Mouse (Mus musculus) c-Kit-negative CD71-positive TER-119-positive erythroid progenitor cells, embryonic 14.5 days (primary cell): ENCODE measurements around the gene Odf2l.

Experiments used
- DNase-seq: peaks from one replicate; pipeline ENCODE4 v3.0.0-alpha.2; 2013; ENCODE audit warnings: low read depth, low spot score

The Odf2l gene

DNA sequence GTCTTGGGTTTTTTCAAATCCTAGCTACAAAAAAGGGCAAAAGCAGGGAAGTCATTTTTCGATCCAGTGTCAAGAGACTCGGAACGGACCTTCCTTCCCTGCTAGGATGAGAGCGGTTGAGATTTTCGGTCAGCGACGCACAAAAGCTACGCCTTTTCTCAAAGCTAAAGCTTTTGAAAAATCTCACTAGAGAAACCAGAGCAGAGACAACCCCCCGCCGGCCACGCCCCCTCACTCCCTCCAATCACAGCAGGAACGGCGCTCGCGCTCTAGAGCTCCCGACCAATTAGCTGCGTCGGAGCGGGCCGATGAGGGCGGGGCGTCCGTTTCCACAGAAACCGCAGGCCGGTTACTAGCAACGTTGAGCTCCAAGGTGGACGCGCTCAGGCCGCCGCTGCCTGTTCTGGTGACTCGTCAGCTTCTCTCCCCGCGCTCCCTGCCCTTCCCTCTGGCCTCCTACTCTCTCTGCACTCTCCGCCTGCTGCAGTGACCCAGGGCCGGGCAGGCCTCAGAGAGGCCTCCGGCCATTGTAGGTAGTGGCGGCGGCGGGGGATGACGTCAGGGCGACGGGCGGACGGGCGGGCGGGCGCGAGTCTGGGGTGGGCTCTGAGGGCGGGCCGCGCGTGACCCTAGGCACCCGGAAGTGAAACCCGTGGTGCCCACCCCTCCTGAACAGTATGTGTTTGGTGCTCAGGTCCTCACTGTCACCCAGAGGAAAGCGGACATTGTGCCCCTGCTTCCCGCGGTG lies at the start of gene Odf2l:
Gene Odf2l, plus strand, starts transcription at position 335 of the 748 bp plus-strand sequence.
- peak; percentile 93 for DNase-seq

- no peak for DNase-seq
These were observed 49.4 kb upstream of the Odf2l start for GRCm38 (mm10) chr3:145068964-145069363.

DNA sequence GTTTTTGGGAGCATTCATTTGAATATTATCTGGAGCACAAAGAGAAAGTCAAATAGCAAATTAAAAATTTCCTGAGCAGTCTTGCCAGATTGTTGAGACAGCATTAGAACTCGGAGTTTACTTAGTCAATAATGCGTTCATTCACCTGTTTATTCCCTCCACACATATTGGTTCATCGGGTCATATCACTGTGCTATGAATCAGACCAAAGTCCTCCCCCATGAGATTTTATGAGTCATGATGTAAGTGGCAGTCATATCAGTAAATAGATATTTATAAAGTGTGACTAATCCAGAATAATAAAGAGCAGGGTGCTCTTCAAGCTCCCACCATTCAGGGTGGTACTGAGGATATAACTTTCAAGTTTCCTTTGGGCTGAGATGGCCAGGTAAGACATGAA lies 46.0 kb upstream of the Odf2l start:
- DNase-seq, result no peak

DNA sequence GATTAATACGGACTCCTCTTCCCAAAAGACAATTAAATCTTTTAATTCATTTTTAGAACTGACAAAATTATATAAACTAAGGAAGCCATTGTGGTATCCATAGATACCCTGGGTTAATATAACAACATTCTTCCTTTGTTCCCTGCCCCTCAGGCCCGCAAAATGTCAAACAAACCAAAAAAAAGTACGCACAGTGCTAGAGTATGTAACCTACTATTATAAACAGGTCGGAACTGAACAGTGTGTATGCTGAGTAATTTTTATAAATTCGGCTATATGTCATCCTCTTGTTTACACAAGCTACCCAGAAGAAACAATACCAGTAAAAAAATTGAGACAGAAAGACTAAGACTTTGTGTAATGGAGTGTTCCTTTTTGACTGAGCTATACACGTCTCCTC lies 40.0 kb upstream of the Odf2l start:
- no peak for DNase-seq

DNA sequence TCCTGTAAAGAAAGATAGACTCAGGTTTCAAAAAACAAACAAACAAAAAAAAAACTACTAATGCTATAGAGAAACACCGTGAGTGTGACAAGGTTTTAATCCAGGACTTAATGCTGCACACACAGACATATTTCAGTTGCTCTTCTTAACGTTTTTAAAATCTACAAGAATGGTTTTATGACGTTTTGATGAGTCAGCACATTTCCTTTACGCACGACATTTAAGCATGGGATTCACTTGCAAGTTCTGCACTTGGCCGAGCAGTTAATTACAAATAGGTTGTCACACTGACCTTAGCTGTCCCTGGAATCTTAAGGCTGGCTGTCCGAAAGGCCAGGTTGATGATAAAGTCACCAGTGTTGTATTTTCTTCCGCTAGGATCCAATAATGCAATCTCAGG lies 37.5 kb upstream of the Odf2l start:
- no peak for DNase-seq

GRCm38 (mm10) chr3:145083081-145083480 lies 35.3 kb upstream of the Odf2l start:
- no peak for DNase-seq

- no peak for DNase-seq
These were observed 32.2 kb upstream of the Odf2l start for GRCm38 (mm10) chr3:145086180-145086579.

DNA sequence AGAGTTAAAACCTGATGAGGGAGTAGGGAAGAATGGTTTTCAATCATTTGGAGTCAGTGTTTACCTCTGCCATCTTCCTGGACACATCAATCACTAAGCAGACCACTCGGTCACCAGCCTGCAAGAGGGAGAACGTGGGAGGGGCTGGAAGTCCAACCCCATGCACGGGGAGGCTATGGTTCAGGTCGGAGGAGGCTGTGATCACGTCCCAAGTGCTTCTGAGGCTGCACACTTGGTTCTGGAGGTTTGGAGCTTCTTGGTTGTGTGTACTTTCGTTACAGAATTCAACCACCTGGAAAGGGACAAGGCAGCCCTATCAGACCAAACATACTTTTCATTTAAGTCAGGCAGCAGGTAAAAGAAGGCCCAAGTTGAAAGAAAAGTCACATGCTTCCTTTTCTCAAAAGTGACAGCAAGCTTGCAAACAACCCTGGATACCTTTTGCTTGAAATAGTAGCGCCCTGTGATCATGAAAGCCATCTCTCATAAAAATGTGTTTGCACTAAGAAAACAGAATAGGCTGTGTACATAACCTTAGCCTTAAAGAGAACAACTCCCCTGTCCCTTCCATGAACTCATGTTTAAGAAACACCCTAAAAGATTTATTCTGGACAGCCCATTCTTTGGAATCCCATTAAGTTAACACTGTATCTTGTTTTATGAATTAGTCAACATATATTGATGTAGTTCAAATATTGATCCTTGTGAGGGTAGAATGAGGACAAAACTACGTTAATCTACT lies 30.4 kb upstream of the Odf2l start:
- DNase-seq, result no peak

DNA sequence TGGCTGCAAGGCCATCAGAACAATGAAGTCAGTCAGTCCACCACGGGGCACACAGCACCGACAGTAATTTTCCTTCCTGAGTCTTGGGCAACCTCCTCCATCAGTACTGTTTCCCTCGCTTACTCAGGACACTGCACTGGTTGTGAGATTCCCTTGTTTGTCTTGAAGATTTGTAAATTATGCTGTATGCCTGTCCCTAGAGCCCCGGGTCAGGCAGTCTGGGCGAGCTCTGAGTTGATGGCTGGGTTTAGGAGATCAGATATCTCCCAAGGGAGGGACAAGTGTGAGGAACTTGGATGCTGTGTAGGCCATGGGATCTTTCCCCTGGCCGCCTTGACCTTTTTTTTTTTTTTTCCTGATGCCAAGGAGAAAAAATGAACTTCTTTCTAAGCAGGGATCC lies 19.1 kb upstream of the Odf2l start, which contains the start of gene Clca2:
Gene Clca2, minus strand, starts transcription at position 153 of the 400 bp plus-strand sequence.
- no peak for DNase-seq

- DNase-seq, result no peak
These were observed 16.4 kb upstream of the Odf2l start for GRCm38 (mm10) chr3:145101891-145102555.

DNA sequence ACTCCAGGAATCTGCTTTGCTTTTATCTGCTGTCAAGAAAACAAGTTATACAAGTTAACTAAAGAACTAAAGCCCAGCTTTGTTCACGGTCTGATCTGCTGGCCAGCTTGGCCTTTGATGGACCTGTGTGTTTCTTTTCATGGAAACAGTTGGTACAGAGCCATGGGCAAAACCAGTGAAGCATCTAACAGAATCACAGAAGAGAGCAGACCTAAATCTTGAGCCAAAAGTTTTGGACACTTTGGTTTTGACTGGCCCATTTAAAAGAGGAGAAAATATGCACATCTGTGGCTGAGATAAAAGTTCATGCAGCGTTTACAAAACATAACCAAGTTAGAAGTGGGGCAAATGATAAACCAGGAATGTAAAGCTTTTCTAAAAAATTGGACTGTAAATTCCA lies 15.1 kb upstream of the Odf2l start:
- DNase-seq, result no peak

DNA sequence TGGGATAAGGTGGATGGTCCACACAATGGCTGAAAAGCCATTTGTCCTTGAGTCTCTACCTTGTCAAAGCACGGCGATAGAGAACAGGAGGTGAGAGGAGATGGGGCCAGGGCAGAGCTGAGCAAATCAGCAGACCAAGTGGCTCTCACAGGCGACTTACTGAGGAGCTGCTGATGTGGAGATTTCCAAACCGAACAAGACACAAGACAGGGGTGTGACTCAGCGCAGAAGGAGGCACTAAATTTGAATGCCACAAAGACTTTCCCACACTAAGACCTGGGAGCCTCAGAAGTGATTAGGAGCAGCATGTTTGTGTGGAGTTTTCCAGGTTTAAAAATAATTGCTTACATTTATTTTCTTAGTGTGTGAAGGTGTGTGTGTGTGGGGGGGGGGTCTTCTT lies 14.6 kb upstream of the Odf2l start:
- DNase-seq, result no peak

DNA sequence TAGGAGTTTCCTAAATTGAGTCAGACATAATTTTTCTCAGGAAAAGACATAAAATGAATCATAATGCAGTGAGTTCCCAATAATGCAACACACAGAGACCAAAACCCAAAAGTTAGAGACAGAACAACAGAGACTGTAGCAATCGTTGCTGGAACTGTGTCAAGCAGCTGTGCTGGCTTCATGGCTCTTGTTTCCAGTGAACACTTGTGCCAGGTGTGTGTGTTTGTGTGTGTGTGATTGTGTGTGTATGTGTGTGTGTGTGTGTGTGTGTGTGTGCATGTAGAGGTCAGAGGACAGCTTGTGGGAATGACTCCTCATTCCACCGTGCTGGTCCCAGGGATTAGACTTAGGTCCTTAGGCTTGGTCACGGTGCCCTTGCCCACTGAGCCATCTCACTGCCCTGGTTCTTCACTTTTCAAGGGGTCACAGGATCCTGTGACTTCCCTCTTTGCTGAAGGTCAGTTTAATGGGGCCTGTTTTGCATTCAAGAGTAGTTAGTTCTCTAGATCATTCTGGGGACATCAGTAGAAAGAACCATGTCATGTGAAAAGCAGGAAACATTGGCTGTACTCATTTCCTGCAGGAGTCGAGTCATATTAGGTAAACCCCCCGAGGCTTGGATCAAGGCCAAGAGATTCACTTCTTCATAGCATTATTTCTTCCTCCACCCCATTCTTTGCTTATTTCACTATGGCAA lies 13.2 kb upstream of the Odf2l start:
- no peak for DNase-seq

DNA sequence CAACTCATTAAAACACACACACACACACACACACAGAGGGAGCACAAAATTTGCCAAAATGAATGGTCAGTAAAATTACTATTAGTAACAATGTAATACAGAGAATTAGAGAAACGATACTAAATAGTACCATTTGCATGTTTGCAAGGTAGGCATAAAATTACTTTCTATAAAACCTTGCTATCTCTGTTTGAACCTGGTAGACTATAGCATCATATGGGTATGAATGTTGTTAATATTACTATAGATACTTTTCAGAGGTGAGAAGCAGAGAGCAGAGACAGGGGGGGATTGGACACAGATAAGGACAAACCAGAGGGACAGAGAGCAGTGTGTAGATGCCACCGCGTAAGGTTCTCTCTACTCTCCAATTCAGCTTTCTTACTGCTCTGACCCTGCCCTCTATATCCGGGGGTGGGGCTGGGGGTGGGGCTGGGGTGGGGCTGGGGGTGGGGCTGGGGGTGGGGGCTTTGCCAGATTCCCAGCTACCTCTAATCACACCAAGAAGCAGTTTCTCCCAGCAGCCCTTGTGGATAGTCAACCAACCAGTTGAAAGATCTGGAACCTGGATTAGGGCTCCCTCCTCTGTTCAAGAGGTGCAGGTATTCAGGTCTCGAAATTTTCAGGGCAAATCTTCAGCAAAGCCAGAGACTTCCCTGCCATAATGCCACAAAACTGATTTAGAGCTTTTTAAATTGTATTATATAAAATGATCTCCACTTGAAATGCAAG lies 12.4 kb upstream of the Odf2l start:
- no peak for DNase-seq

GRCm38 (mm10) chr3:145115169-145115568 lies 3.2 kb upstream of the Odf2l start:
- DNase-seq, result no peak

- DNase-seq, result no peak
These were observed 751 bp upstream of the Odf2l start for GRCm38 (mm10) chr3:145117637-145118036.

DNA sequence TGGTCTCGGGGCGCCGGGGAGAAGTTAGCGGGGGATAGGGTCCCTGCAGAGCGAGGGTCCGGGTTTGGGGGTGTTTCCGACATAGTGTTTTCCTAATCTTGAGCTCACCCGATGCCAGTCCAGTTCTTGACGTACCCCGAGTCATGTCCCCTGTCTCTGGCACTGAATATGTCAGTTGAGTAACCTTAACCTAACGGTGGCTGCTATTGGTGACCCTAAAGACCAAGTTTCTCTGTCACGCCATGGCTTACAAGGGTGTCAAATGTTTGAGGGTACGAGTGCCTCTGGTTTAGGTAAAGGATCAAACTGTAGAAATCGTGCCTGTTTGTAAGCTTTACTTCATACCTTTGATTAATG lies 592 bp downstream of the Odf2l start:
- peak; percentile 26 for DNase-seq

DNA sequence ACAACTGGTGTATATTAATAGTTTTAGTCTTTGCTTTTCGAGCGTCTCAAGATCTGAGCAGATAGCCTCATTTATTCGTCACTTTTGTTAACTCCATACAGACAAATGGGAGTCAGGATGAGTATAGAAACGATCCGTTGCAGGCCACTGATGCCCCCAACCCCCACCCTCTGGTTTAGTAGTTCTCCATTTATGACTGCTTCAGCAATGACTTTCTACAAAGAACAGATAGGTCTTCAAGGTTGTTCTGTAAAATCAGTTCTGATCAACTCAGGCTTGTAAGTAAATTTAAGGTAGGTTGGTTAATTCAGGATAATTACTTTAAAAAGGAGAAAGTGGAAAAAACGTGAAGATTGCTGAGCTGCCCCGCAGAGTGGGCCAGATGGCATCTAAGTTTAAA lies 1.0 kb downstream of the Odf2l start:
- DNase-seq, result no peak

GRCm38 (mm10) chr3:145126618-145127017 lies 8.2 kb downstream of the Odf2l start:
- no peak for DNase-seq

DNA sequence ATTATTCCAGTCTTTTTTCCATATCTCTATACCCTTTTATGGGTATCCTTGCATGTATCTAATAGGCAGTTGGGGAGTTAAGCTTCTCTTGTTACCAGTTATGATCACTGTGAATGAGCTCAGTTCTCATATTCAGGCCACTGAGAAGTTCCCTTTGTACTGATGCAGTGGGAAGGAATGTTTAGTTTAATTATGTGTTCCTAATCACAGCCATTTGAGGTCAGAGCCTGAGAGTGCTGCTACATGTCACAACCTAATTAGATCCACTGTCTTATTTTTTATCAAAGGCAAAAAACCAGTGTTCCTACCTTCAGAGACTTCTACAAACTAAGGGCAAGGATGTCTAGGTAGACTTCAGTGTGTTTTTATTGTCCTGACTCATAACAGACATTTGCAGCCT lies 11.0 kb downstream of the Odf2l start:
- DNase-seq, result no peak

DNA sequence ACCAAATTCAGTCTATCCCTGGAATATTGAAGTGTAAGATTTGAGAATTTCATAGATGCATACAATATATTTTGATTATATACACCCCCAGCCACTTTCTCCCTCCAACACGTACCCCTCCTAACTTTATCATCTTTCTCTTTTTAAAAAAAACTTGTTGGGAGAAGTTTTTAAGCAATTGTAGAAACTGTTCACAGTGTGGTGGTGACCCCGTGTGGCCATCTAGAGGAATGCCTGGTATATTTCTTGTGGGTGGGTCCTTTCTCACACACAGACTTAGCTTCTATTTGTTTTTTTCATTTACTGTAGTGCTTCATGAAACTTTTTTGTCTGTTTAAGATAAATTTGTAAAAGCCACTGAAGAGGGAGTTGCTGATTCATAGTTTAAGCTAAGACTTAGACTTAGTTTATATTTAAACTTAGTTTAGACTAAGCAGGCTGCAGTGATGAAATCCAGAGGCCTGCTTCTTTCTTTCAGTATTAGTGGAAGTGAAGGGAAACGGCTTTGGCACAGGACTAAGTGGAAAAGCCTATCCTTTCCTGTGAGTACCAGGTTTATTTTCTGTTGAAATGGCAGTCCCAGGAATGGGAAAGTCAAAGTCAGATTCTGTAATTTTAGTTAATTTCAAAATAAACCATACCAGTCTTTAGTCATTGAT lies 13.0 kb downstream of the Odf2l start:
- DNase-seq, result no peak
